Mouse (Mus musculus): ENCODE data around the gene B3galnt1.

DNA sequence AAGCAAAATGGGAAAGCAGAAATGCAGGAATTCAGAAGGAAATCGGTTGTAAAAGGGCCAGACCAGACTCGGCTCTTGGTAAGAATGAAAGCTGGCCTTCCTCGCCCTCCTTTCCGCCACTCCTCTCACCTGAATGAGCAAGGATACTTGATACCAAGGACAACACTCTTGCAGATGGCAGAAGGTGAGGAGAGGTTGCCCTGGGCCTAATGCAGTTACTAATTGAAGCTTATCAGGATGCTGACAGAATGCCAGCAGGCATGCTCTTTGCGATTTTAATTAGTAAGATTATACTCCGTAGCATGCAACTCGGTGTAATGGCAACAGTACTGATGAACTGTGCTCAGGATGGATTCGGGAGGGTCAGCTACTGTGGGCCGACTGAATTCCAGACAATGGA is 67.2 kb downstream of the B3galnt1 start:
- TF ChIP-seq POLR2A (IDR thresholded peaks at IDR 0.05; ENCODE audit: borderline replicate concordance, low read depth, low read length) (no peak), CTCF (IDR thresholded peaks at IDR 0.05; ENCODE audit: low read depth, low read length) (no peak)
